Mouse (Mus musculus) forebrain, embryonic 12.5 days (tissue): ENCODE measurements around the gene Golph3l. TPM values are rescaled to one million over a fixed set of nuclear protein-coding genes. Genes with fewer than 3 reads are reported as not detected.
"Not testable (repeated sequence)": the region's sequence is repeated elsewhere in the genome, so short reads cannot be mapped to it uniquely, and the experiment has no call there.

ENCODE experiments used
- ATAC-seq: fragments of 200-750 bp; cut with Nextera tagmentation; 2 replicates; pipeline ENCODE4 v1.8.0; 2017; ENCODE audit warnings: moderate TSS enrichment; ENCODE audit not compliant: low FRiP score
- H3K27ac ChIP-seq: fragments of 300-500 bp; sonication (generic); 2 replicates; pipeline ENCODE4 v1.5.1; 2016; ENCODE audit warnings: mild to moderate bottlenecking
- H3K27me3 ChIP-seq: fragments of 300-500 bp; sonication (generic); 2 replicates; pipeline ENCODE4 v1.6.1; 2016; ENCODE audit warnings: mild to moderate bottlenecking
- H3K36me3 ChIP-seq: fragments of 300-500 bp; sonication (generic); replicated peaks from 2 replicates; pipeline ENCODE4 v1.6.1; 2016; ENCODE audit warnings: mild to moderate bottlenecking
- H3K4me1 ChIP-seq: fragments of 300-500 bp; sonication (generic); 2 replicates; pipeline ENCODE4 v1.6.1; 2016
- H3K4me2 ChIP-seq: fragments of 300-500 bp; sonication (generic); 2 replicates; pipeline ENCODE4 v1.6.1; 2016; ENCODE audit warnings: mild to moderate bottlenecking, moderate library complexity
- H3K4me3 ChIP-seq: fragments of 300-500 bp; sonication (generic); replicated peaks from 2 replicates; pipeline ENCODE4 v1.5.1; 2016; ENCODE audit warnings: mild to moderate bottlenecking
- H3K9ac ChIP-seq: fragments of 300-500 bp; sonication (generic); 2 replicates; pipeline ENCODE4 v1.6.1; 2016; ENCODE audit warnings: mild to moderate bottlenecking
- H3K9me3 ChIP-seq: fragments of 300-500 bp; sonication (generic); 2 replicates; pipeline ENCODE4 v1.6.1; 2016
- WGBS: fragments of 180-500 bp; shearing (Covaris S2); methylation state at CpG from one replicate; pipeline ENCODE4 v1.1.7; 2016; 5-methylcytosine and 5-hydroxymethylcytosine counted together
- polyA plus RNA-seq: library from polyadenylated mRNA; unstranded; fragments of >200 nt; fragmentation: Nextera tagmentation; extraction: Ambion mirVana; gene quantifications from 2 replicates; pipeline ENCODE4 v1.2.1, GENCODE M21; 2016

Gene Golph3l
- polyA plus RNA-seq, 1 experiment from 2014 or later: 33.8 TPM

- H3K9ac ChIP-seq: no peak overlapping the region
- no peak for ATAC-seq
- no peaks in the 10 kb centered on the region for H3K4me1 ChIP-seq
- H3K4me3 ChIP-seq: no peak overlapping the region
- H3K9me3 ChIP-seq: no peaks in the 10 kb centered on the region
- no peaks in the 10 kb centered on the region for H3K27me3 ChIP-seq
- no peak overlapping the region for H3K27ac ChIP-seq
- no peak overlapping the region for H3K4me2 ChIP-seq
- H3K36me3 ChIP-seq: peaks cover 24% of the 10 kb centered on the region
Measured at GRCm38 (mm10) chr3:95598734-95599133, 10.0 kb downstream of the Golph3l start.

DNA sequence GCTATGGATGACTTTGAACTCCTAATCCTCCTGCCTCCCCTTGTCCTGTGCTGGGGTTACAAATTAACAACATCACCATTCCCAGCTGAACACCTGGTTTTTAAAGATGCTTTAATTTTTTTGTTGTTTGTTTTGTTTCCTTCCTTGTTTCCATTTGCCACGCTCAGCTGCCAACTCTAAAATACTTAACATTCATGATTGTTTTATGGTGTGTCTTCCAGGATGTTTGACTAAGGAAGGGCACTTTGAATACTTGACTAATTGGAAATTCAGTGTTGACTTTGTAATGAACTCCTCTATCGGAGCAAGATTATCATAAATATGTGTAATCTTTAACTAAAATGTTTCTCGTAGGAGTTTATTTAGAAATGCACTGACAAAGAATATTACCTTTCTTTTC is 12.6 kb downstream of the Golph3l start:
- no peak overlapping the region for H3K9ac ChIP-seq
- no peak overlapping the region for H3K4me2 ChIP-seq
- H3K4me1 ChIP-seq: no peaks in the 10 kb centered on the region
- H3K27me3 ChIP-seq: no peaks in the 10 kb centered on the region
- no peaks in the 10 kb centered on the region for H3K9me3 ChIP-seq
- ATAC-seq: no peak
- WGBS: 91% methylated on average over 3 of the region's 3 CpGs
- no peak overlapping the region for H3K27ac ChIP-seq
- no peak overlapping the region for H3K4me3 ChIP-seq
- peaks cover 19% of the 10 kb centered on the region; the same call in 1 of the 2 replicates for H3K36me3 ChIP-seq

DNA sequence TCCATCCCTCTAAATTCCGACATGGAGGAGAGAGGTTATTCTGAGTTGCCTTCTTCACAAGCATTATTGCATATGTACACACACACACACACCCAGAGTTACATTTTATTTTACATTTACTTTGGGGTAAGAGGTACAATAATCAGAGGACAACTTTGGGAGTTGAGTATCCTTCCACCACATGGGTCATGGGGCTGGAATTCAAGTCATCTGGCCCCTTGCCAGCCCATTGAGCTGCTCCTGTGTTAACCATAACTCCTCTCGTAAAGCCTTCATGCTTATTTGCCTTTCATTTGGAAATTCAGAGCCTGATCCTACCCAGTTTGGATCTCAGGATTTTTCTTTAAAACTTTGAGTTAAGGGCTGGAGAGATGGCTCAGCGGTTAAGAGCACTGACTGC is 17.4 kb downstream of the Golph3l start:
- H3K27ac ChIP-seq: no peak overlapping the region
- H3K4me1 ChIP-seq: no peaks in the 10 kb centered on the region
- H3K4me2 ChIP-seq: no peak overlapping the region
- WGBS: 86% methylated on average over 3 of the region's 3 CpGs
- ATAC-seq: no peak
- no peak overlapping the region for H3K9ac ChIP-seq
- H3K4me3 ChIP-seq: no peak overlapping the region
- no peaks in the 10 kb centered on the region for H3K27me3 ChIP-seq
- H3K36me3 ChIP-seq: peaks cover 30% of the 10 kb centered on the region
- H3K9me3 ChIP-seq: no peaks in the 10 kb centered on the region

DNA sequence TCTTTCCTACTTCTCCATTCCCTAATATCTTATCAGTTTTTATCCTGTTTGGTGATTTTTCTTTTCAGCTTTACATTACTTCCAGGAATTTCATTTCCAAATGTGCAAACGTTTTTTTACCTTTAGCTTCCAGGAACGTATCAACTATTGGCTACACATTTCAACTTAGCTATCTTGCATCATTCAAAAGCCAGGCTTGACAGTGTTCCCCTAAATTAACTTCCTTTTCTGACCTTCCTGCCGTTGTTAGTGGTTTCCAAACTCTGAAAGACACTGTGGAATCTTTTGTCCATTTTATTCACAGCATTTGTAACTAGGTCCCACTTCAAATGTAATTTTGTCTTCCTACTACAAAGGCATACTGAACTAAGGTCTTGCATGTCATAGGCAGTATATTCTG is 20.5 kb downstream of the Golph3l start:
- 77% methylated on average over 3 of the region's 3 CpGs for WGBS
- Histone ChIP-seq H3K27ac (no peak overlapping the region), H3K4me3 (no peak overlapping the region), H3K27me3 (no peaks in the 10 kb centered on the region), H3K36me3 (peaks cover 34% of the 10 kb centered on the region), H3K9me3 (no peaks in the 10 kb centered on the region), H3K9ac (no peak overlapping the region), H3K4me1 (no peaks in the 10 kb centered on the region), H3K4me2 (no peak overlapping the region)
- ATAC-seq: no peak

GRCm38 (mm10) chr3:95613996-95614395 is 25.3 kb downstream of the Golph3l start:
- 92% methylated on average over 1 of the region's 1 CpGs for WGBS
- Histone ChIP-seq H3K27me3 (no peaks in the 10 kb centered on the region), H3K4me3 (no peak overlapping the region), H3K9ac (no peak overlapping the region), H3K27ac (no peak overlapping the region), H3K4me2 (no peak overlapping the region), H3K4me1 (no peaks in the 10 kb centered on the region), H3K36me3 (peaks cover 48% of the 10 kb centered on the region), H3K9me3 (no peaks in the 10 kb centered on the region)
- no peak for ATAC-seq

DNA sequence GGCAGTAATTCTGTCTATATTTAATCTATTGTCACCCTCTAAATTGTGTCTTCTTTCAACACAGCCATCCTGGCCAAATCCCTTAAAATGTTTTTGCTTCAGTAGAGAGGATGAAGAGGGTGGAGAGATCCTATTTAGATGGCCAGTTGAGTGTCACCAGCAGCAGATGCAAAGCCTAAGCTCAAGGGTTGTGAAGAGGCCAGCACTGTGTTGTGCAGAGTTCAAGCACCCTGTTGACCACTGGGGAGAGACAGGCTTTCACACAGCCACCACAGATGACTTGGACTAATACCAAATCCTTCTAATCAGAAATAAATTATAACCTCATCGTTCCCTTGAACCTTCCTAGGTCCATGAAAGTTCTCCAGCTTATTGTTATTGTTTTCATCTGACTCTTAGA is 29.8 kb downstream of the Golph3l start:
- no peaks in the 10 kb centered on the region for H3K27me3 ChIP-seq
- H3K9ac ChIP-seq: no peak overlapping the region
- ATAC-seq: no peak
- peaks cover 37% of the 10 kb centered on the region for H3K36me3 ChIP-seq
- no peaks in the 10 kb centered on the region for H3K9me3 ChIP-seq
- peaks cover 3% of the 10 kb centered on the region for H3K4me1 ChIP-seq
- no peak overlapping the region for H3K27ac ChIP-seq
- no peak overlapping the region for H3K4me2 ChIP-seq
- WGBS: 94% methylated on average over 1 of the region's 1 CpGs
- no peak overlapping the region for H3K4me3 ChIP-seq

DNA sequence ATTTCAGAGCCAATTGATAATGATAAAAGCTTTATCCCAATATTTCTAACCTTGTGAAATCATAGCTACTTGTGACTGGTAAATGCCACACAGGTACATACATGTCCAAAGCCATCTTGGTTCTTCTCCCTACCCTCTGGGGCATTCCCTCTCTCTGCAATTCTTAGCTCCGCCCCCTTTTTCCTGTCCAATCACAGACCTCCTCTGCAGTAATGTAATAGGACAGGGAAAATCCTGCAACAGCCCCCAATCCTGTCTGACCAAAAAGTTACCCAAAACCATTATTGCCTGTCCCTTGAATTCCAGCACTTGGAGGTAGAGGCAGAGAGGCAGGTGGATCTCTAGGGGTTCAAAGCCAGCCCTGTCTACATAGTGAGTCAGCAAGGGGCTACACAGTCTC is 32.5 kb downstream of the Golph3l start:
- Histone ChIP-seq H3K4me1 (peaks cover 19% of the 10 kb centered on the region), H3K4me2 (no peak overlapping the region), H3K9ac (no peak overlapping the region), H3K4me3 (no peak overlapping the region), H3K27ac (no peak overlapping the region), H3K36me3 (peaks cover 25% of the 10 kb centered on the region), H3K9me3 (no peaks in the 10 kb centered on the region), H3K27me3 (no peaks in the 10 kb centered on the region)
- ATAC-seq: no peak
- 87% methylated on average over 1 of the region's 1 CpGs for WGBS

DNA sequence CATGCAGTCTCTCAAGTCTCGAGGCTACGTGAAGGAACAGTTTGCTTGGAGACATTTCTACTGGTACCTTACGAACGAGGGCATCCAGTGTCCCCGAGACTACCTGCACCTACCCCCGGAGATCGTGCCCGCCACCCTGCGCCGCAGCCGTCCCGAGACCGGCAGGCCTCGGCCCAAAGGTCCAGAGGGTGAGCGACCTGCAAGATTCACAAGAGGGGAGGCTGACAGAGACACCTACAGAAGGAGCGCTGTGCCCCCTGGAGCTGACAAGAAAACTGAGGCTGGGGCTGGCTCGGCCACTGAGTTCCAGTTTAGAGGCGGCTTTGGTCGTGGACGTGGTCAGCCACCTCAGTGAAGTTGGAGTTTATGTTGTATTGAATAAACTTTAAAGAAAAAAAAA is 33.7 kb downstream of the Golph3l start:
- H3K27ac ChIP-seq, H3K4me2 ChIP-seq, H3K9ac ChIP-seq, H3K9me3 ChIP-seq, H3K4me3 ChIP-seq, ATAC-seq, H3K27me3 ChIP-seq: not testable (repeated sequence)
- Histone ChIP-seq H3K4me1 (peaks cover 31% of the 10 kb centered on the region), H3K36me3 (peaks cover 22% of the 10 kb centered on the region)
- 94% methylated on average over 20 of the region's 20 CpGs for WGBS

DNA sequence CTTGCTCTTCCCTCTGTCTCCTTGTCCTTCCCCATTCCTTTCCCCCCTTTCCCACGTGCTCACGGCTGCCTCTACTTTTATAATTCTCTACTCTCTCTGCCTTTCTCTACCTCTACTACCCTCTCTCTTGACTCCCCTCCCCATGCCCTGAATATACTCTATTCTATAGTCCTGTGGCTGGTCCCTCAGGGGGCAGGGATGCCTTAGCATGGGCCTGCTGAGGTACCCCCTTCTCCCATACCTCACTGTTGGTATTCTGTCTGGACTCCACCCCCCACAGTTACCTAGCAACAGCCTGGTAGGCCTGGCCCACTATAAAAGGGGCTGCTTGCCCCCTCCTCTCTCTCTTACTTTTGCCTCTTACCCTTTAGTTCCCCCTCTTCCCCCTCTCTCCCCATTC is 34.8 kb downstream of the Golph3l start:
- Histone ChIP-seq H3K36me3 (peaks cover 23% of the 10 kb centered on the region), H3K4me2 (no peak overlapping the region), H3K27ac (no peak overlapping the region), H3K4me3 (no peak overlapping the region), H3K9ac (no peak overlapping the region), H3K27me3 (no peaks in the 10 kb centered on the region), H3K9me3 (no peaks in the 10 kb centered on the region), H3K4me1 (peaks cover 36% of the 10 kb centered on the region)
- ATAC-seq: no peak
- 63% methylated on average over 2 of the region's 2 CpGs for WGBS

DNA sequence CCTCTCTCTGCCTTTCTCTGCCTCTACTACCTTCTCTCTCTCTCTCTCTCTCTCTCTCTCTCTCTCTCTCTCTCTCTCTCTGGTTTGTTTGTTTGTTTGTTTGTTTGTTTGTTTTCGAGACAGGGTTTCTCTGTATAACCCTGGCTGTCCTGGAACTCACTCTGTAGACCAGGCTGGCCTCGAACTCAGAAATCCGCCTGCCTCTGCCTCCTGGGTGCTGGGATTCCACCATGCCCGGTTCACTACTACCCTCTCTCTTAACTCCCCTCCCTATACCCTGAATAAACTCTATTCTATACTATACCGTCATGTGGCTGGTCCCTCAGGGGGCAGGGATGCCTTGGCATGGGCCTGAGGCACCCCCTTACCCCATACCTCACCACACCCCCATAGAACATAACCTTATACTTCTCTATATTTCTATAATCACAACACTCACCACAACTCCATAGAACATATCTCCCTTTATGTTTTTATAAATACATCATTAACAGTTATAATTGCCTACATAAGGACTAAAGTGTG is 35.3 kb downstream of the Golph3l start:
- 0 out of 2 replicates have a peak overlapping the region, but pooled peaks have one; percentile 44 for H3K9ac ChIP-seq
- peak overlapping the region; percentile 51 for H3K4me2 ChIP-seq
- peak overlapping the region; percentile 65 for H3K4me3 ChIP-seq
- 66% methylated on average over 5 of the region's 5 CpGs for WGBS
- peak overlapping the region; percentile 78 for H3K27ac ChIP-seq
- peaks cover 26% of the 10 kb centered on the region for H3K36me3 ChIP-seq
- not testable (repeated sequence) for H3K9me3 ChIP-seq, H3K27me3 ChIP-seq
- 0 out of 2 replicates have a peak, but pooled peaks have one; percentile 1 for ATAC-seq
- H3K4me1 ChIP-seq: peaks cover 36% of the 10 kb centered on the region

GRCm38 (mm10) chr3:95624628-95625503 is 36.1 kb downstream of the Golph3l start, which contains the start of gene Ensa:
TSS of gene Ensa (plus strand) at chr3:95624993.
- ATAC-seq: peak; percentile 99
- H3K9ac ChIP-seq: peak within 1 kb of the TSS; percentile 66
- peaks cover 34% of the 10 kb centered on the region for H3K36me3 ChIP-seq
- WGBS: under 1% methylated on average over 43 of the region's 44 CpGs
- H3K27me3 ChIP-seq: no peaks in the 10 kb centered on the region
- H3K9me3 ChIP-seq: no peaks in the 10 kb centered on the region
- peak within 1 kb of the TSS; percentile 65 for H3K4me3 ChIP-seq
- H3K4me1 ChIP-seq: peaks cover 36% of the 10 kb centered on the region
- peak within 1 kb of the TSS; percentile 83 for H3K4me2 ChIP-seq
- H3K27ac ChIP-seq: peak within 1 kb of the TSS; percentile 89

GRCm38 (mm10) chr3:95627763-95628162 is 39.0 kb downstream of the Golph3l start:
- Histone ChIP-seq H3K4me2 (no peak overlapping the region), H3K36me3 (peaks cover 61% of the 10 kb centered on the region), H3K27me3 (no peaks in the 10 kb centered on the region), H3K9ac (no peak overlapping the region), H3K4me1 (peaks cover 36% of the 10 kb centered on the region), H3K27ac (no peak overlapping the region), H3K9me3 (no peaks in the 10 kb centered on the region), H3K4me3 (no peak overlapping the region)
- ATAC-seq: no peak
- 88% methylated on average over 5 of the region's 5 CpGs for WGBS

GRCm38 (mm10) chr3:95629755-95630154 is 41.0 kb downstream of the Golph3l start:
- Histone ChIP-seq H3K4me2 (no peak overlapping the region), H3K27me3 (no peaks in the 10 kb centered on the region), H3K9me3 (no peaks in the 10 kb centered on the region), H3K36me3 (peaks cover 80% of the 10 kb centered on the region), H3K27ac (no peak overlapping the region), H3K9ac (no peak overlapping the region), H3K4me1 (peaks cover 24% of the 10 kb centered on the region), H3K4me3 (no peak overlapping the region)
- WGBS: 85% methylated on average over 4 of the region's 4 CpGs
- no peak for ATAC-seq
